Mouse (Mus musculus) embryonic facial prominence, embryonic 14.5 days (tissue): ENCODE data around the gene Actr1a. TPM values are rescaled to one million over a fixed set of nuclear protein-coding genes. Genes with fewer than 3 reads are reported as not detected.

Source experiments
- ATAC-seq: fragments of 200-750 bp; cut with Nextera tagmentation; 2 replicates; pipeline ENCODE4 v1.8.0; 2017; ENCODE audit warnings: low read depth, moderate number of reproducible peaks, moderate TSS enrichment
- DNase-seq: peaks from one replicate; pipeline ENCODE4 v3.0.0-alpha.2; 2015; ENCODE audit warnings: low spot score
- H3K27ac ChIP-seq: fragments of 300-500 bp; sonication (generic); replicated peaks from 2 replicates; pipeline ENCODE4 v1.5.1; 2014; ENCODE audit warnings: low read depth, mild to moderate bottlenecking, low read length, moderate library complexity
- H3K27me3 ChIP-seq: fragments of 300-500 bp; sonication (generic); replicated peaks from 2 replicates; pipeline ENCODE4 v1.6.1; 2014; ENCODE audit warnings: low read length; ENCODE audit not compliant: control insufficient read depth, insufficient read depth
- H3K36me3 ChIP-seq: fragments of 300-500 bp; sonication (generic); 2 replicates; pipeline ENCODE4 v1.6.1; 2014; ENCODE audit warnings: low read length, mixed read lengths; ENCODE audit not compliant: control insufficient read depth, insufficient read depth
- H3K4me1 ChIP-seq: fragments of 300-500 bp; sonication (generic); 2 replicates; pipeline ENCODE4 v1.6.1; 2014; ENCODE audit warnings: antibody characterized with exemption, low read length; ENCODE audit not compliant: control insufficient read depth, insufficient read depth
- H3K4me2 ChIP-seq: fragments of 300-500 bp; sonication (generic); 2 replicates; pipeline ENCODE4 v1.6.1; 2014; ENCODE audit warnings: low read depth, mild to moderate bottlenecking, low read length, moderate library complexity, mixed read lengths
- H3K4me3 ChIP-seq: fragments of 300-500 bp; sonication (generic); 2 replicates; pipeline ENCODE4 v1.5.1; 2014; ENCODE audit warnings: low read depth, mild to moderate bottlenecking, low read length
- H3K9ac ChIP-seq: fragments of 300-500 bp; sonication (generic); 2 replicates; pipeline ENCODE4 v1.6.1; 2014; ENCODE audit warnings: low read depth, mild to moderate bottlenecking, low read length, moderate library complexity, mixed read lengths
- H3K9me3 ChIP-seq: fragments of 300-500 bp; sonication (generic); 2 replicates; pipeline ENCODE4 v1.6.1; 2016; ENCODE audit warnings: low read length; ENCODE audit not compliant: control insufficient read depth
- WGBS: fragments of 180-500 bp; shearing (Covaris S2); extraction: QIAGEN DNeasy Blood & Tissue Kit; methylation state at CpG from one replicate; pipeline ENCODE4 v1.1.7; 2014; 5-methylcytosine and 5-hydroxymethylcytosine counted together
- polyA plus RNA-seq: library from polyadenylated mRNA; unstranded; fragments of >200 nt; fragmentation: Nextera tagmentation; extraction: Ambion mirVana; gene quantifications from 2 replicates; pipeline ENCODE4 v1.2.1, GENCODE M21; 2014

Actr1a gene
- polyA plus RNA-seq, 1 experiment from 2014 or later = 137 TPM

GRCm38 (mm10) chr19:46374477-46375088 lies 21.0 kb downstream of the Actr1a start:
- Histone ChIP-seq H3K4me3 (no peak overlapping the region), H3K4me1 (no peaks in the 10 kb centered on the region), H3K36me3 (peaks cover 35% of the 10 kb centered on the region), H3K27ac (no peak overlapping the region), H3K27me3 (no peaks in the 10 kb centered on the region), H3K9me3 (no peaks in the 10 kb centered on the region), H3K4me2 (no peak overlapping the region), H3K9ac (no peak overlapping the region)
- WGBS = 46% methylated on average over 18 of the region's 21 CpGs
- DNase-seq (no peak), ATAC-seq (0 out of 2 replicates have a peak, but pooled peaks have one; percentile 16)

- ATAC-seq (0 out of 2 replicates have a peak, but pooled peaks have one; percentile 35), DNase-seq (peak; percentile 38)
- no peak overlapping the region for H3K27ac ChIP-seq
- H3K4me1 ChIP-seq = no peaks in the 10 kb centered on the region
- H3K27me3 ChIP-seq = no peaks in the 10 kb centered on the region
- H3K4me2 ChIP-seq = no peak overlapping the region
- no peaks in the 10 kb centered on the region for H3K9me3 ChIP-seq
- no peaks in the 10 kb centered on the region for H3K36me3 ChIP-seq
- no peak overlapping the region for H3K9ac ChIP-seq
- H3K4me3 ChIP-seq = no peak overlapping the region
- WGBS = 25% methylated on average over 4 of the region's 4 CpGs
These were observed 26.3 kb downstream of the Actr1a start for GRCm38 (mm10) chr19:46369204-46369603.

GRCm38 (mm10) chr19:46367798-46368590 lies 27.6 kb downstream of the Actr1a start:
- DNase-seq (no peak), ATAC-seq (no peak)
- no peaks in the 10 kb centered on the region for H3K9me3 ChIP-seq
- H3K36me3 ChIP-seq = no peaks in the 10 kb centered on the region
- H3K4me3 ChIP-seq = no peak overlapping the region
- no peak overlapping the region for H3K27ac ChIP-seq
- no peak overlapping the region for H3K9ac ChIP-seq
- no peaks in the 10 kb centered on the region for H3K4me1 ChIP-seq
- WGBS = 88% methylated on average over 21 of the region's 23 CpGs
- no peak overlapping the region for H3K4me2 ChIP-seq
- no peaks in the 10 kb centered on the region for H3K27me3 ChIP-seq

- Histone ChIP-seq H3K27me3 (no peaks in the 10 kb centered on the region; the same call in 1 of the 2 replicates), H3K9ac (no peak overlapping the region), H3K4me1 (no peaks in the 10 kb centered on the region), H3K9me3 (no peaks in the 10 kb centered on the region), H3K4me2 (no peak overlapping the region), H3K27ac (no peak overlapping the region), H3K4me3 (no peak overlapping the region), H3K36me3 (no peaks in the 10 kb centered on the region)
- WGBS = 76% methylated on average over 11 of the region's 11 CpGs
- ATAC-seq (no peak), DNase-seq (no peak)
These were observed 32.1 kb downstream of the Actr1a start for GRCm38 (mm10) chr19:46363294-46364009.

- Histone ChIP-seq H3K27ac (no peak overlapping the region), H3K9me3 (no peaks in the 10 kb centered on the region), H3K4me1 (peaks cover 4% of the 10 kb centered on the region; the same call in 1 of the 2 replicates), H3K4me2 (no peak overlapping the region), H3K9ac (no peak overlapping the region), H3K36me3 (no peaks in the 10 kb centered on the region), H3K4me3 (no peak overlapping the region), H3K27me3 (peaks cover 11% of the 10 kb centered on the region)
- ATAC-seq (no peak), DNase-seq (no peak)
- 86% methylated on average over 8 of the region's 8 CpGs for WGBS
These were observed 33.4 kb downstream of the Actr1a start for GRCm38 (mm10) chr19:46362104-46362503.

- ATAC-seq = no peak
- no peak overlapping the region for H3K27ac ChIP-seq
These were observed 37.2 kb downstream of the Actr1a start for GRCm38 (mm10) chr19:46358381-46358780.

GRCm38 (mm10) chr19:46357344-46358280 lies 37.9 kb downstream of the Actr1a start:
- DNase-seq (no peak), ATAC-seq (no peak)
- H3K27ac ChIP-seq = no peak overlapping the region
- no peak overlapping the region for H3K9ac ChIP-seq
- H3K9me3 ChIP-seq = no peaks in the 10 kb centered on the region
- H3K4me3 ChIP-seq = peak overlapping the region; percentile 45
- 19% methylated on average over 25 of the region's 25 CpGs for WGBS
- H3K4me2 ChIP-seq = peak overlapping the region; percentile 76
- peaks cover 20% of the 10 kb centered on the region for H3K27me3 ChIP-seq
- peaks cover 10% of the 10 kb centered on the region; the same call in 1 of the 2 replicates for H3K4me1 ChIP-seq
- no peaks in the 10 kb centered on the region for H3K36me3 ChIP-seq

More at GRCm38 (mm10) chr19:46358381-46358780, 37.2 kb downstream of the Actr1a start:
- Histone ChIP-seq H3K4me3 (no peak overlapping the region), H3K4me2 (no peak overlapping the region), H3K4me1 (peaks cover 10% of the 10 kb centered on the region; the same call in 1 of the 2 replicates), H3K27me3 (peaks cover 20% of the 10 kb centered on the region), H3K9ac (no peak overlapping the region), H3K36me3 (no peaks in the 10 kb centered on the region), H3K9me3 (no peaks in the 10 kb centered on the region)
- no peak for DNase-seq
- WGBS = 66% methylated on average over 4 of the region's 4 CpGs
